Mouse (Mus musculus) hindbrain, embryonic 14.5 days (tissue): Measurements from ENCODE around the gene Noxo1. TPM values are rescaled to one million over a fixed set of nuclear protein-coding genes. Genes with fewer than 3 reads are reported as not detected.
"Not testable (repeated sequence)": the region's sequence is repeated elsewhere in the genome, so short reads cannot be mapped to it uniquely, and the experiment has no call there.

ENCODE experiments used
- ATAC-seq: fragments of 200-750 bp; cut with Nextera tagmentation; 2 replicates; pipeline ENCODE4 v1.8.0; 2017; ENCODE audit warnings: moderate number of reproducible peaks, mild to moderate bottlenecking, moderate TSS enrichment, moderate library complexity; ENCODE audit not compliant: low FRiP score
- DNase-seq: peaks from one replicate; pipeline ENCODE4 v3.0.0-alpha.2; 2015; ENCODE audit warnings: low spot score
- H3K27ac ChIP-seq: fragments of 300-500 bp; sonication (generic); 2 replicates; pipeline ENCODE4 v1.5.1; 2014; ENCODE audit warnings: mild to moderate bottlenecking, moderate library complexity
- H3K27me3 ChIP-seq: fragments of 300-500 bp; sonication (generic); 2 replicates; pipeline ENCODE4 v1.6.1; 2014; ENCODE audit warnings: mild to moderate bottlenecking, low read length, mixed read lengths; ENCODE audit not compliant: control insufficient read depth, insufficient read depth
- H3K36me3 ChIP-seq: fragments of 300-500 bp; sonication (generic); replicated peaks from 2 replicates; pipeline ENCODE4 v1.6.1; 2014; ENCODE audit not compliant: control insufficient read depth, insufficient read depth
- H3K4me1 ChIP-seq: fragments of 300-500 bp; sonication (generic); replicated peaks from 2 replicates; pipeline ENCODE4 v1.6.1; 2014; ENCODE audit warnings: antibody characterized with exemption, low read length, mixed read lengths; ENCODE audit not compliant: control insufficient read depth, insufficient read depth
- H3K4me2 ChIP-seq: fragments of 300-500 bp; sonication (generic); replicated peaks from 2 replicates; pipeline ENCODE4 v1.6.1; 2014; ENCODE audit warnings: mild to moderate bottlenecking, moderate library complexity
- H3K4me3 ChIP-seq: fragments of 300-500 bp; sonication (generic); replicated peaks from 2 replicates; pipeline ENCODE4 v1.5.1; 2014; ENCODE audit warnings: mild to moderate bottlenecking, low read length
- H3K9ac ChIP-seq: fragments of 300-500 bp; sonication (generic); 2 replicates; pipeline ENCODE4 v1.6.1; 2014
- H3K9me3 ChIP-seq: fragments of 300-500 bp; sonication (generic); 2 replicates; pipeline ENCODE4 v1.6.1; 2016; ENCODE audit warnings: low read length; ENCODE audit not compliant: control insufficient read depth
- WGBS: fragments of 180-500 bp; shearing (Covaris S2); extraction: QIAGEN DNeasy Blood & Tissue Kit; methylation state at CpG from one replicate; pipeline ENCODE4 v1.1.7; 2014; 5-methylcytosine and 5-hydroxymethylcytosine counted together
- polyA plus RNA-seq: library from polyadenylated mRNA; unstranded; fragments of >200 nt; fragmentation: Nextera tagmentation; extraction: Ambion mirVana; gene quantifications from 2 replicates; pipeline ENCODE4 v1.2.1, GENCODE M21; 2014

The Noxo1 gene
- polyA plus RNA-seq, 1 experiment from 2014 or later: 2.4 TPM

DNA sequence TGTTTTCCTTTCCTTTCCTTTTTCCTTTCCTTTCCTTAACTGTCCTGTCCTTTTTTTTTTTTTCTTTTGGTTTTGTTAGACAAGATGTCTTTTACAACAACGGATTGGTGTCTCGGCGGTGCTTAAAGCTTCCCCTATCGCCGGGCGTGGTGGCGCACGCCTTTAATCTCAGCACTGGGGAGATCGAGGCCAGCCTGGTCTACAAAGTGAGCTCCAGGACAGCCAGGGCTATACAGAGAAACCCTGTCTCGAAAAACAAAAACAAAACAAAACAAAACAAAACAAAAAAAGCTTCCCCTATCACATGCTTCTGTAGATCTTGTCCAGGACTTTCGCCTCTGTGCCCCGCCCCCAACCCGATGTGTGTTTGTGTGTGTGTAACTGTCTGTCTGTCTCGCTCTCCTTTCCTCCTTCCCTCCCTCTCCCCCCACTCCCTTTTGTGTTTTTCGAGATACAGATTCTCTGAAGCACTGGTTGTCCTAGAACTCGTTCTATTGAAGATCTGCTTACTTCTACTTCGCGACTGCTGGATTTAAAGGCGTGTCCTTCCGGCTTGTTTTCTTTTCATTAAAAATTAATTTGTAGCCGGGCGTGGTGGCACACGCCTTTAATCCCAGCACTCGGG, 11.9 kb downstream of the Noxo1 start:
- Histone ChIP-seq H3K4me2 (peak overlapping the region; percentile 79), H3K4me3 (peak overlapping the region; percentile 84), H3K9me3 (no peaks in the 10 kb centered on the region), H3K36me3 (peaks cover 20% of the 10 kb centered on the region), H3K9ac (peak overlapping the region; percentile 79), H3K4me1 (peaks cover 17% of the 10 kb centered on the region), H3K27me3 (no peaks in the 10 kb centered on the region), H3K27ac (peak overlapping the region; percentile 86)
- ATAC-seq: peak; percentile 38; the same call in 1 of the 2 replicates
- no peak for DNase-seq
- WGBS: 6% methylated on average over 24 of the region's 24 CpGs

- Histone ChIP-seq H3K9ac (no peak overlapping the region), H3K9me3 (no peaks in the 10 kb centered on the region), H3K27ac (no peak overlapping the region), H3K4me2 (0 out of 2 replicates have a peak overlapping the region, but pooled peaks have one; percentile 79), H3K36me3 (peaks cover 14% of the 10 kb centered on the region), H3K4me1 (peaks cover 17% of the 10 kb centered on the region), H3K27me3 (no peaks in the 10 kb centered on the region), H3K4me3 (no peak overlapping the region)
- 36% methylated on average over 2 of the region's 2 CpGs for WGBS
- DNase-seq (no peak), ATAC-seq (no peak)
These were observed 12.6 kb downstream of the Noxo1 start for GRCm38 (mm10) chr17:24708646-24709045.

DNA sequence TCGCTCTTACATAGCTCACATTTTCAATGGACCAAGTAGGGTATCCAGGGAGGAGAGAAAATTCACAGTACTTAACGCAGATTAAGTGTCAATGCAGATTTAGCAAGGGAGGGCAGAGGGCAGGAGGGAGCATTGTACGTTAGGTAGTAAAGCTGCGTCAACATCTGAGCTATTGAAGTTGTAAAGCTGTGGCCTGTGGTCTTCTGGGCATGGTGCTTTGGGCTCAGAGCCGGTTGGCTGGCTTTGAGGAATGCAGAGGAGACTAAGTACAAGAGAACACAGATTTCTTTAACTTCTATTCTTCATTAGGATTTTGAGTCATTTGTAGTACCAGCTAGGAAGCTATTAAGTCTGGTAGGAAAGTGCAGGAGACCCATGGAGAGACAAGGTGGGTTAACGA, 19.5 kb downstream of the Noxo1 start:
- no peaks in the 10 kb centered on the region for H3K27me3 ChIP-seq
- ATAC-seq: no peak
- H3K9ac ChIP-seq: no peak overlapping the region
- H3K36me3 ChIP-seq: peaks cover 21% of the 10 kb centered on the region; the same call in 1 of the 2 replicates
- no peaks in the 10 kb centered on the region; the same call in 1 of the 2 replicates for H3K4me1 ChIP-seq
- H3K9me3 ChIP-seq: no peaks in the 10 kb centered on the region
- WGBS: 75% methylated on average over 6 of the region's 6 CpGs
- H3K4me3 ChIP-seq: no peak overlapping the region
- H3K27ac ChIP-seq: no peak overlapping the region
- no peak overlapping the region for H3K4me2 ChIP-seq
- DNase-seq: no peak

GRCm38 (mm10) chr17:24716166-24716682, 20.2 kb downstream of the Noxo1 start:
- Histone ChIP-seq H3K27me3 (no peaks in the 10 kb centered on the region), H3K27ac (no peak overlapping the region), H3K4me1 (peaks cover 2% of the 10 kb centered on the region; the same call in 1 of the 2 replicates), H3K36me3 (peaks cover 23% of the 10 kb centered on the region), H3K9ac (no peak overlapping the region), H3K4me3 (no peak overlapping the region), H3K9me3 (no peaks in the 10 kb centered on the region), H3K4me2 (no peak overlapping the region)
- DNase-seq: no peak
- no peak for ATAC-seq
- 94% methylated on average over 15 of the region's 15 CpGs for WGBS

DNA sequence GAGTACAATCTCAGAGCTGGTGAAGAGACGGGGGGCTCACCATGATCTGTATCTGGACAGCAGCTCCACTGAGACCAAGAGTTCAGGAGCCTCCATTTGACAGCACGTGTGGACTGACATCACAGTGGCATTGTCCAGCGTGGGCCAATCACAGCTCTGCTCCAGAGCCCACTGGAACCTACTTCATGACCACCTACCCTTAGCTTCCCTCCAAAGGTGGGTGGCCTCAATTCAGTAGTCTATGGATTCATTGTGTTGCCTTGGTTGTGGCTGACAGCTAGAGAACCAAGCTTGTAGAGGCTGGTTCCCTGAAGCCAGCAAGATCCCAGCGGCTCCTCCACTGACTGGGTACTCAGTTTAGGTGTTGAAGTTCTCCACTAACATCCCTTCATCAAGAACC, 21.9 kb downstream of the Noxo1 start, which contains the start of the genes Rnf151 and Rps2:
TSS of gene Rnf151 (minus strand) at position 121 of the 400 bp plus-strand sequence.
TSS of gene Rps2 (plus strand) at position 174 of the 400 bp plus-strand sequence.
- WGBS: 85% methylated on average over 4 of the region's 4 CpGs
- Histone ChIP-seq H3K4me2 (peak within 1 kb of the TSS; percentile 96), H3K9ac (peak within 1 kb of the TSS; percentile 90), H3K4me3 (peak within 1 kb of the TSS; percentile 78), H3K27me3 (no peaks in the 10 kb centered on the region), H3K36me3 (peaks cover 36% of the 10 kb centered on the region), H3K4me1 (peaks cover 18% of the 10 kb centered on the region), H3K27ac (no peak within 1 kb of the TSS), H3K9me3 (no peaks in the 10 kb centered on the region)
- DNase-seq: no peak
- ATAC-seq: no peak

DNA sequence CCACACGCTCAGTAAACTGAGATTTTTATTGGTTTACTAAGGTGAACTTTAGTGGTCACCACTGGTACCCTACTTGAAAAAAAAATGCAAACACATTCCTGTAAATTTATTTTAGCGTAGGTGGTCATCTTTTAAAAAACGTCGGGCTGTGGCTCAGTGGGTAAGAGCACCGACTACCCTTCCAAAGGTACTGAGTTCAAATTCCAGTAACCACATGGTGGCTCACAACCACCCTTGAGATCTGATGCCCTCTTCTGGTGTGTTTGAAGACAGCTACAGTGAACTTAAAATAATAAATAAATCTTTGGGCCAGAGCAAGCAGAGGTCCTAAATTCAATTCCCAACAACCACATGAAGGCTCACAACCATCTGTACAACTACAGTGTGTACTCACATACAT, 22.9 kb downstream of the Noxo1 start:
- DNase-seq, ATAC-seq, H3K27me3 ChIP-seq, H3K9me3 ChIP-seq: not testable (repeated sequence)
- peak overlapping the region; percentile 88; the same call in 1 of the 2 replicates for H3K27ac ChIP-seq
- peaks cover 36% of the 10 kb centered on the region for H3K36me3 ChIP-seq
- H3K9ac ChIP-seq: peak overlapping the region; percentile 90
- peak overlapping the region; percentile 78 for H3K4me3 ChIP-seq
- peaks cover 24% of the 10 kb centered on the region for H3K4me1 ChIP-seq
- WGBS: 74% methylated on average over 5 of the region's 5 CpGs
- H3K4me2 ChIP-seq: peak overlapping the region; percentile 96

DNA sequence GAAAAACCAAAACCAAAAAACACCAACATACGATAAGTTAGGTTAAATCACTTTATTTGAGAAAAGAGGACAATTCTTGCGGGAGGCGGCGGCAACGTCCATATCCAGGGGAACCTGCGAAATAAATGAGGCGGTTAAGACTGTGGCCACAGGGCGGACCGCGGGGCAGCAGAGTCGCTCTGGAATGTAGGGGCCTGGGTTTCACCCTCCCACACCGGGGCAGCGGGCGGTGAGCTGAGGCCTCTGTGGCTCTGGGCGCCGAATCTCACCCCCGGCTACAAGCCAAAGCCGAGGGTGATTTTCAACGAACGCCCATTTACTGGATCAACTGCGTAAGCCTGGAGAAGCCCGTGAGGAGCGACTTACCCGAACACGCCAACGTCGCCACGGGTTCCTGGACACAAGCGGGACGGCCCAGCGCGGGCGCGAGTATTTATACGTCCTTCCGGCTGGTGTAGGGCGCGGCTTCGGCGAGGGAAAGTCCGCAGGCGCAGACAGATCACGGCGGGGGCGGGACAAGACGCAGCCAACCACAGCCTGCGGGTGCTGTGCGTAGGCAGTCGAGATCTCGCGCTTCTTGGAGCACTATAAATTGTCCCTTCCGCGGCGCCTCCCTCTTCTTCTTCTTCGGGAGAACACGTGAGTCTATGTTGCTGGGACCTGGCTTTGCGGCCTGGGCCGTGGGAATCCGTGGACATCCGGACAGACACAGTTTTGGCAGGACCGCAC, 23.6 kb downstream of the Noxo1 start:
- Histone ChIP-seq H3K9me3 (no peaks in the 10 kb centered on the region), H3K4me1 (peaks cover 24% of the 10 kb centered on the region), H3K4me3 (peak overlapping the region; percentile 78), H3K4me2 (peak overlapping the region; percentile 96), H3K27ac (peak overlapping the region; percentile 88), H3K9ac (peak overlapping the region; percentile 90), H3K27me3 (no peaks in the 10 kb centered on the region), H3K36me3 (peaks cover 36% of the 10 kb centered on the region)
- WGBS: under 1% methylated on average over 61 of the region's 61 CpGs
- ATAC-seq (peak; percentile 98), DNase-seq (peak; percentile 97)

DNA sequence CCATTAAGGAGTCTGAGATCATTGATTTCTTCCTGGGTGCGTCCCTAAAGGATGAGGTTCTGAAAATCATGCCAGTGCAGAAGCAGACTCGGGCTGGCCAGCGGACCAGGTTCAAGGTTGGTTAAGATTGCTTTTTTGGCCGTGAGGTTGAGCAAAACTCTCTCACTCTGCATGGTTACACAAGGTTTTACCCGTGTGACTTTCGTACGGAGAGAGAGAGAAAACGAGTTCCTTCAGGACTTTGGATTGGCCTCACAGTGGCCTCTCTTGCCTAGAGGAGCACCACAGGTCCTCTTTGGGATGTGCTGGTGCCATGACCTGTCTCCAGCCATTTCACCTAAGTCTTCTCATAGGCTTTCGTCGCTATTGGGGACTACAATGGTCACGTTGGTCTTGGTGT, 24.6 kb downstream of the Noxo1 start:
- peaks cover 36% of the 10 kb centered on the region for H3K36me3 ChIP-seq
- not testable (repeated sequence) for H3K9me3 ChIP-seq, DNase-seq, H3K27ac ChIP-seq, H3K27me3 ChIP-seq, ATAC-seq
- peak overlapping the region; percentile 78 for H3K4me3 ChIP-seq
- H3K4me1 ChIP-seq: peaks cover 24% of the 10 kb centered on the region
- H3K4me2 ChIP-seq: peak overlapping the region; percentile 96
- WGBS: 0% methylated on average over 11 of the region's 11 CpGs
- H3K9ac ChIP-seq: peak overlapping the region; percentile 88

GRCm38 (mm10) chr17:24721383-24721955, 25.4 kb downstream of the Noxo1 start:
- peak overlapping the region; percentile 88 for H3K9ac ChIP-seq
- peak overlapping the region; percentile 96 for H3K4me2 ChIP-seq
- WGBS: 77% methylated on average over 7 of the region's 7 CpGs
- ATAC-seq, DNase-seq, H3K27ac ChIP-seq, H3K9me3 ChIP-seq, H3K27me3 ChIP-seq: not testable (repeated sequence)
- peaks cover 28% of the 10 kb centered on the region for H3K36me3 ChIP-seq
- H3K4me1 ChIP-seq: peaks cover 24% of the 10 kb centered on the region
- H3K4me3 ChIP-seq: peak overlapping the region; percentile 78
